Mouse (Mus musculus): ENCODE measurements at regions not wholly inside any gene's neighbourhood (a gene's known extent, or its start where the extent isn't known, plus 50 kb on each side); places are given as distances from the start of the nearest gene placed in this dataset.

- Histone ChIP-seq H3K4me1 (ENCODE audit: control insufficient read depth, insufficient read depth, low read length) (no peaks in the 10 kb centered on the region), H3K9ac (ENCODE audit: low read length) (no peak overlapping the region), H3K4me2 (ENCODE audit: low read depth, low read length) (no peak overlapping the region), H3K9me3 (replicated peaks; ENCODE audit: control insufficient read depth, low read length) (no peaks in the 10 kb centered on the region), H3K36me3 (ENCODE audit: control insufficient read depth, insufficient read depth, low read length) (no peaks in the 10 kb centered on the region), H3K27me3 (ENCODE audit: control insufficient read depth, insufficient read depth, low read length) (no peaks in the 10 kb centered on the region), H3K4me3 (replicated peaks; ENCODE audit: low read length) (no peak overlapping the region), H3K27ac (ENCODE audit: low read length) (no peak overlapping the region)
- WGBS, result 63% methylated on average over 4 of the region's 4 CpGs
- peak; percentile 57; the same call in 1 of the 2 replicates for ATAC-seq (ENCODE audit: insufficient read depth, low FRiP score)
Measured at GRCm38 (mm10) chr2:117442862-117443261, 100.1 kb upstream of the Rasgrp1 start.

GRCm38 (mm10) chr2:117444671-117445070 is 101.9 kb upstream of the Rasgrp1 start:
- no peak overlapping the region for H3K4me3 ChIP-seq (replicated peaks; ENCODE audit: low read length)
- 34% methylated on average over 5 of the region's 5 CpGs for WGBS
- no peaks in the 10 kb centered on the region for H3K9me3 ChIP-seq (replicated peaks; ENCODE audit: control insufficient read depth, low read length)
- no peak overlapping the region for H3K27ac ChIP-seq (ENCODE audit: low read length)
- no peaks in the 10 kb centered on the region for H3K36me3 ChIP-seq (ENCODE audit: control insufficient read depth, insufficient read depth, low read length)
- H3K27me3 ChIP-seq (ENCODE audit: control insufficient read depth, insufficient read depth, low read length), result no peaks in the 10 kb centered on the region
- no peak overlapping the region for H3K4me2 ChIP-seq (ENCODE audit: low read depth, low read length)
- H3K4me1 ChIP-seq (ENCODE audit: control insufficient read depth, insufficient read depth, low read length), result no peaks in the 10 kb centered on the region
- no peak for ATAC-seq (ENCODE audit: insufficient read depth, low FRiP score)
- no peak overlapping the region for H3K9ac ChIP-seq (ENCODE audit: low read length)

- Histone ChIP-seq H3K4me1 (ENCODE audit: control insufficient read depth, insufficient read depth, low read length) (no peaks in the 10 kb centered on the region), H3K27me3 (ENCODE audit: control insufficient read depth, insufficient read depth, low read length) (no peaks in the 10 kb centered on the region), H3K36me3 (ENCODE audit: control insufficient read depth, insufficient read depth, low read length) (no peaks in the 10 kb centered on the region), H3K9me3 (replicated peaks; ENCODE audit: control insufficient read depth, low read length) (no peaks in the 10 kb centered on the region), H3K4me3 (replicated peaks; ENCODE audit: low read length) (no peak overlapping the region), H3K27ac (ENCODE audit: low read length) (no peak overlapping the region), H3K4me2 (ENCODE audit: low read depth, low read length) (no peak overlapping the region), H3K9ac (ENCODE audit: low read length) (no peak overlapping the region)
- WGBS, result 75% methylated on average over 4 of the region's 4 CpGs
- ATAC-seq (ENCODE audit: insufficient read depth, low FRiP score), result no peak
Measured at GRCm38 (mm10) chr2:117446876-117447275, 104.1 kb upstream of the Rasgrp1 start.

- no peak for ATAC-seq (ENCODE audit: insufficient read depth, low FRiP score)
- Histone ChIP-seq H3K27me3 (ENCODE audit: control insufficient read depth, insufficient read depth, low read length) (no peaks in the 10 kb centered on the region), H3K9me3 (replicated peaks; ENCODE audit: control insufficient read depth, low read length) (no peaks in the 10 kb centered on the region), H3K4me1 (ENCODE audit: control insufficient read depth, insufficient read depth, low read length) (no peaks in the 10 kb centered on the region), H3K4me2 (ENCODE audit: low read depth, low read length) (no peak overlapping the region), H3K36me3 (ENCODE audit: control insufficient read depth, insufficient read depth, low read length) (no peaks in the 10 kb centered on the region), H3K27ac (ENCODE audit: low read length) (no peak overlapping the region), H3K9ac (ENCODE audit: low read length) (no peak overlapping the region), H3K4me3 (replicated peaks; ENCODE audit: low read length) (no peak overlapping the region)
- WGBS, result 53% methylated on average over 7 of the region's 7 CpGs
Measured at GRCm38 (mm10) chr2:117450172-117450865, 107.5 kb upstream of the Rasgrp1 start.

GRCm38 (mm10) chr2:117451818-117452217 is 109.0 kb upstream of the Rasgrp1 start:
- Histone ChIP-seq H3K4me3 (replicated peaks; ENCODE audit: low read length) (no peak overlapping the region), H3K4me2 (ENCODE audit: low read depth, low read length) (no peak overlapping the region), H3K36me3 (ENCODE audit: control insufficient read depth, insufficient read depth, low read length) (no peaks in the 10 kb centered on the region), H3K9ac (ENCODE audit: low read length) (no peak overlapping the region), H3K27ac (ENCODE audit: low read length) (no peak overlapping the region; the same call in 1 of the 2 replicates), H3K4me1 (ENCODE audit: control insufficient read depth, insufficient read depth, low read length) (no peaks in the 10 kb centered on the region), H3K9me3 (replicated peaks; ENCODE audit: control insufficient read depth, low read length) (no peaks in the 10 kb centered on the region), H3K27me3 (ENCODE audit: control insufficient read depth, insufficient read depth, low read length) (no peaks in the 10 kb centered on the region)
- ATAC-seq (ENCODE audit: insufficient read depth, low FRiP score), result 0 out of 2 replicates have a peak, but pooled peaks have one; percentile 12
- 48% methylated on average over 5 of the region's 5 CpGs for WGBS

- no peak overlapping the region for H3K4me2 ChIP-seq (ENCODE audit: low read depth, low read length)
- H3K27ac ChIP-seq (ENCODE audit: low read length), result no peak overlapping the region
- H3K9me3 ChIP-seq (replicated peaks; ENCODE audit: control insufficient read depth, low read length), result no peaks in the 10 kb centered on the region
- H3K9ac ChIP-seq (ENCODE audit: low read length), result no peak overlapping the region
- no peak overlapping the region for H3K4me3 ChIP-seq (replicated peaks; ENCODE audit: low read length)
- H3K4me1 ChIP-seq (ENCODE audit: control insufficient read depth, insufficient read depth, low read length), result no peaks in the 10 kb centered on the region
- WGBS, result 59% methylated on average over 4 of the region's 4 CpGs
- H3K27me3 ChIP-seq (ENCODE audit: control insufficient read depth, insufficient read depth, low read length), result no peaks in the 10 kb centered on the region
- no peak for ATAC-seq (ENCODE audit: insufficient read depth, low FRiP score)
- no peaks in the 10 kb centered on the region for H3K36me3 ChIP-seq (ENCODE audit: control insufficient read depth, insufficient read depth, low read length)
Measured at GRCm38 (mm10) chr2:117455021-117455739, 112.4 kb upstream of the Rasgrp1 start.

- ATAC-seq (ENCODE audit: insufficient read depth, low FRiP score), result peak; percentile 65; the same call in 1 of the 2 replicates
Measured at GRCm38 (mm10) chr2:117455740-117456455, 113.1 kb upstream of the Rasgrp1 start.

GRCm38 (mm10) chr2:117456456-117457020 is 113.7 kb upstream of the Rasgrp1 start:
- Histone ChIP-seq H3K4me2 (ENCODE audit: low read depth, low read length) (no peak overlapping the region), H3K9me3 (replicated peaks; ENCODE audit: control insufficient read depth, low read length) (no peaks in the 10 kb centered on the region), H3K4me1 (ENCODE audit: control insufficient read depth, insufficient read depth, low read length) (no peaks in the 10 kb centered on the region), H3K9ac (ENCODE audit: low read length) (no peak overlapping the region), H3K4me3 (replicated peaks; ENCODE audit: low read length) (no peak overlapping the region), H3K36me3 (ENCODE audit: control insufficient read depth, insufficient read depth, low read length) (no peaks in the 10 kb centered on the region), H3K27ac (ENCODE audit: low read length) (peak overlapping the region; percentile 72), H3K27me3 (ENCODE audit: control insufficient read depth, insufficient read depth, low read length) (no peaks in the 10 kb centered on the region)
- 0 out of 2 replicates have a peak, but pooled peaks have one; percentile 38 for ATAC-seq (ENCODE audit: insufficient read depth, low FRiP score)
- WGBS, result 57% methylated on average over 13 of the region's 13 CpGs

More at GRCm38 (mm10) chr2:117455740-117456455, 113.1 kb upstream of the Rasgrp1 start:
- Histone ChIP-seq H3K4me2 (ENCODE audit: low read depth, low read length) (no peak overlapping the region), H3K4me3 (replicated peaks; ENCODE audit: low read length) (no peak overlapping the region), H3K4me1 (ENCODE audit: control insufficient read depth, insufficient read depth, low read length) (no peaks in the 10 kb centered on the region), H3K9ac (ENCODE audit: low read length) (no peak overlapping the region), H3K27me3 (ENCODE audit: control insufficient read depth, insufficient read depth, low read length) (no peaks in the 10 kb centered on the region), H3K9me3 (replicated peaks; ENCODE audit: control insufficient read depth, low read length) (no peaks in the 10 kb centered on the region), H3K27ac (ENCODE audit: low read length) (peak overlapping the region; percentile 72), H3K36me3 (ENCODE audit: control insufficient read depth, insufficient read depth, low read length) (no peaks in the 10 kb centered on the region)
- 48% methylated on average over 7 of the region's 7 CpGs for WGBS
